Mouse (Mus musculus): ENCODE results near the gene Nt5c2.

GRCm38 (mm10) chr19:46961652-46962051, 53.3 kb downstream of the Nt5c2 start:
- TF ChIP-seq CTCF (IDR thresholded peaks at IDR 0.05; ENCODE audit: borderline replicate concordance, insufficient read depth, low read length) (no peak), POLR2A (IDR thresholded peaks at IDR 0.05; ENCODE audit: low read depth, low read length) (peak; percentile 77)
